Mouse (Mus musculus): ENCODE results near the gene Slc27a3.

The Slc27a3 gene

DNA sequence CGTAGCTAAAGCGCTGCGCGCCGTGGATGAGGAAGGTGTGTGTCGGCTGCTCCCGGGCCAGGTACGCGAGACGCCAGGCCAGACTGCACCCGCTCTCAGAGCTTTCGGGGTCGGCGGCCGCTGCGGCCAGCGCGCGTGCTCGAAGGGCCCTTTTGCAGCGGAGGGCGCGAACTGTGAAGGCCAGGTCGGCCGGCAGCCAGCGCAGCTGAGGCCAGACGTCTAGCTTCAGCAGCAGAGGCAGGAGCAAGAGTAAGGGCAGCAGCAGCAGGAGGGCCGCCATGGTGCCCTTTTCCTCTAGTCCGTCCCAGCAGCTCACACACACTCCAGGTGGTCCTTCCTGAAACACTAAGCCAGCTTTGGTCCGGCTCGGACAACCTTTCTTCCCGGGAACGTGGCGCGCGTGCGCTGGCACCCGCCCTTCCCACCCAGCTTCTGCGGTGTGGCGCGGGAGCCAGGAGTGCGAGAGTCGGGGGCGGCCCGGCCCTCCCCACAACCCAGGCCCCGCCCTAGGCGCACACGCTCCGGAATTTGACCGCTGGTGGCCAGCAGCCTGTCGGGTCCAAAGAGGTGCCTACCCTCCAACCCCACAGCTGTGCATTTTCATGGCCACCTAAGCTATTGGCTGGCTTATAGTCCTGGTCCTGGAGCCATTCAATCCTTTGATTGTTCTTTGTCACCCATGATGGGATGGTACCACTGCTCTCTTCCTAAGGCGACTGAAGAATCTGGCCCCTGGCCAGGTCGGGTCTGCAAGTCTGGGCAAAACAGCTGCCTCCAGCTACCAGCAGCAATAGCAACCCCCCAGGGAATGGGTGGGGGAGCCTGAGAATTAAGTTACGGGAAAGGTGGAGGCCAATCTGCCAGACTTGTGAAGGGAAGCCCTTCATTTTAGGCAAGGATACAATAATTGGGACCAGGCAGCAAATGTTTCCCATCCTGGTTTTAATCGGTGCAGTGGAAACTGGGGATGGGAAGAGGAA, at the start of gene Slc27a3:
Slc27a3 (minus strand) TSS at position 428 of the 980 bp plus-strand sequence.
- no peak for DNase-seq

DNA sequence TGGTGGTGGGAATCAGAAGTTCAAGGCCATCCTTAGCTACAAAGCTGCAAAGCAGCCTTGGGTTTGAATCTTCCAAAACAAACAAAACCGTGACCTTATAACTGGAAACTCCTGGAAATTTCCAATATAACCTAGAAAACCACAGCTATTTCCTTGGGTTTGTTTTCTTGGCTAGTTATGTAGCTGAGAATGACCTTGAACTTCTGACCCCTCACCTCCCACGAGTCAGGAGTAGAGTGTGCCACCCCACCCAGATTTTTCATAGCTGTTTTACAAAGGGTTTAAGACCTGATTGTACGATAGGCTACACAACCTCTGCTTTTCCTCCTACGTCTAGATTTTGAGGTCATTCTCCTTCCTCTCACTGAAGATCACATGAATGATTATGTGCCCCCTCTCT, 47.4 kb upstream of the Slc27a3 start:
- no peak for DNase-seq

DNA sequence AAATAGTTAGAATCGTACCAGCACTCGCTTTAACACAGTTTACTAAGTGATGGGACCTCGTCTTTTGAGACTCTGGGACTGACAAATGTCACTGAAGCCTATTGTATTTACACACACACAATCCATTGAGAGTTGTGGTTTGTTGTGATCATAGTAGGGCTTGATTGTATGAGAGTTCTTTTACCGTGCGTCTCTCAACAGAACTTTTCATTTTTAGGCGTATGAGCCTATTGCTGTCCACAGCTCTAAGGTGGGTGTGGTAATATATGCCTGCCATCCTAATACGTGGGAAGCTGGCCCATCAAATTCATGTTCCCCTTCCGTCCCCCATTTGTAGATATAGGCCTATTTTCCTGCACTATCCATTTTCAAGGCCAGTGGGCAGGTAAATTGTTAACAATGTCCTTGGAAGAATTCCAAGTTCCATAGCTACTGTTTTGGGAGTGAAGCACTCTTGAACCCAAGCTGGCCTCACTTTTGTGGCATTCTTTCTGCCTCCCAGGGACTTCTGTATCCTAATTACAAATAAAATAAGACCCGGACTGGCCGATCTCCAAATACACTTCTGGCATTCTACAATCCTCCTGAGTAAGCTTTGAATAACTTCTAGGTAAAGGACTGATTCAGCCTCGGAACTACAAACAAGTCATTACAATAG, 44.5 kb upstream of the Slc27a3 start:
- DNase-seq = no peak

DNA sequence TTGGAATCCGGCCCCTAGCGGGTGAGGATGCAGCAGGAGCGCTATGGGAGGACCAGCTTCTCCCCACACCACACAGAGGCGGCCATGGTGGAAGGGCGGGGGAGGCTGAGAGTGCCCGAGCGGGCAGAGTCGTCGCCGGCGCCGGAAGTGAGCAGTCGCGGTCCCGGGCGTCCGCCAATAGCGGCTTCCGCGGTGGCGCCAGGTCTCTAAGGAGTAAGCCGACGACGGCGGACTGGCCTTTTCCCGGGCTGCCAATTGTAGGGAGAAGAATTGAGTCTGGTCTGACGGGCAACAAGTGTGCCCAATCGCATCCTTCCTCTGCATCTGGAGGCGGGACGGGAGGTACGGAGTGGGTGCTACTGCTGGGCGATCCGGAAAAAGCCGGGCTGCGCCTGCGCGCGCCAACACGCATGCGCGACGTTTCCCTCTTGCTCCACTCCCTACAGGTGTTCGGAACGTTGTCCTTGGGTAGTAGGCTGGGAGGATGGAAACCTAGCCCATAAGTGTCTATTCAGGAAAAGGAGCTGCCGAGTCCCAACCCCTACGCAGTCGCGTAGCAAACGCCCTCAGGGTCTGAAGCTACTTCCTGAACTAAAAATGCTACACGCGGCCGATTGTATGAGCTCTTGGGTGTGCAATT, 43.8 kb upstream of the Slc27a3 start, which contains the start of gene Ints3:
Ints3 (minus strand) TSS at position 242 of the 640 bp plus-strand sequence.
- peak; percentile 98 to 99 for DNase-seq

DNA sequence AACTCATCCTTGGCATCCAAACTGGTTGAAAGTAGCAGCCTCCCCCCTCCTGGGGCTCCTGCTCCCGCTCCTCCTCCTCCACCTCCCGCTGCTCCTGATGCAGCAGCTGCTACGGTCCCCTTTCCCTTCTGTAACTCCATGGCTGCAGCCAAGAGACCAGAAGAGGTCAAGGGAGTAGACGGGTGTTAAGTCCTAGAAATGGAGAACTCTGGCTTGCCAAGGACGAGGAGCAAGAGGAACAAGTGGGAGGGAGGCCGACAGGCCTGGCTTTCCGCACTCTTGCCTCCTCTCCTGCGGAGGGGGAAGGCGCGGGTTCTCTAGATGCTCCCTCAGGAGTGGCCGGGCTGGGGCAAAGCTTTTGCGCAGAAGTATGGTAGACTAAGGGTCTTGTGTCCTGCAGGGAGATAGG, 43.1 kb upstream of the Slc27a3 start:
- no peak for DNase-seq

DNA sequence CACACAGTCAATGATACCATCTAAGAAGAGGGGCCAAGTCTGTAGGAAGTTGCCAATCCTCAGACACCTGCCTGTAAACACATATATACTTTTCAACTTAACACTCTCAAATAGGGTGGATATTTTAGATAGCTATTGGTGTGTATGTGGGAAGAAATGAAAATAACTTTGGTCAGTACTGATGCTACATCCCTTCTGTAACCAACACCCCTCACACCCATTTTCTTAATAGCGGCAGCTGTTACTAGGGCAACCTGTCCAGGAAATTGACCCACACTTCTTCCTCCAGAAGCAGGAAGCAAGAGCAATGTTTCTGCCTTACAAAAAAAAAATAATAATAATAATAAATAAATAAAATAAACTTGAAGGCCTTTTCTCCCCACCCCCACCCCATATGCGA, 42.6 kb upstream of the Slc27a3 start:
- DNase-seq = no peak

DNA sequence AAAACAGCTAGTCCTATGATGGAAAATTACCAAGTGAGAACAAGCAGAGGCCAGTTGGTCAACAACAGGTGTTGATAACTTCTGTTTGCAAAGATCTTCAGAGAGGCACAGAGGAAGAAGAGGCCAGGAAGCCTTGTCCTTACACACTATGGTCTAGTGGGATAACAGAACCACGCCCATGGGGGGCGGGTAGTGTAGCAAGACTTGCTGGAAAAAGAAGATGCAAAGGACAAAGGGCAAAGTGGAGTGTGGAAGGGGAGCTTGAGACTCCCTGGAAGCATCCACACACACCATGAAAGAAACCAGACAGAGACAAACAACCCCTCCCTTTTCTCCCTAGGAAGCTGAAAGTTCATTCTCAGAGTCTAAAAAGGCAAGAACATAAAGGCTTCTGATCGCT, 39.8 kb upstream of the Slc27a3 start:
- no peak for DNase-seq

DNA sequence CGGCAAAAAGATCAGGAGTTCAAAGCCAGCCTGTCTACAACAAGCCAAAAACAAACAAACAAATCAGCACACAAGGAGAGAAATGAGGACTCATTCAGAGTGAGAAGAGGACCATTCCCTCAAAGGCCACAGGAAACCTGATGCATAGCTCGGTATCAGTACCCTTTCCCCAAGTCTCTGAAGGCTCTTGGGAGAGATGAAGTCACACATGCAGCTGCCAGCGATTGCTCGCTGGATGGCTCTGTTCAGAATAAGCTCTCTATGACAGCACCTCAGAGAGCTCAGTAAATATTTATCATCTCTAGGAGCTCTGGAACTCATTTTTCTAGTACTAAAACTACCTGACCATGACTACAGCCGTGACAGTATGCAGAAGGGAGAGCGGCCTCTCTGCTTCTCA, 38.4 kb upstream of the Slc27a3 start:
- DNase-seq = no peak

DNA sequence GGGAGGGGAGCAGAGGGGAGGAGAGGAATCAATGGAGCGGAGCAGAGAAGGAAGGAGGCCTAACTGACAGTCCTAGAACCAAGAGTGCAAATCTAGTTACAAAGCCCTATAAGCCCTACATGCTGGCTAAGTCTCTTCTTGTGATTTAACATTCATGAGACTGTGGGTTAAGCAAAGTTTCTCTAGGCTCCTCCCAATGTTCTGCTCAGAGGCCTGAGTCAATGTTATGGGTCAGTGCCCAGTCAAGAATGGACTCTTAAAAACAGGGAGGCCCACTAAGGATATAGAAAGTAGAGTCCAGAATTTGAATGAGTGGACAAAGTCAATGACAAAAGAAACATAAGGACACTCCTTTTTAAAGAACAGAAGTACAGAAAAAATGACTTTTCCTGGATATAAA, 37.8 kb upstream of the Slc27a3 start:
- no peak for DNase-seq

DNA sequence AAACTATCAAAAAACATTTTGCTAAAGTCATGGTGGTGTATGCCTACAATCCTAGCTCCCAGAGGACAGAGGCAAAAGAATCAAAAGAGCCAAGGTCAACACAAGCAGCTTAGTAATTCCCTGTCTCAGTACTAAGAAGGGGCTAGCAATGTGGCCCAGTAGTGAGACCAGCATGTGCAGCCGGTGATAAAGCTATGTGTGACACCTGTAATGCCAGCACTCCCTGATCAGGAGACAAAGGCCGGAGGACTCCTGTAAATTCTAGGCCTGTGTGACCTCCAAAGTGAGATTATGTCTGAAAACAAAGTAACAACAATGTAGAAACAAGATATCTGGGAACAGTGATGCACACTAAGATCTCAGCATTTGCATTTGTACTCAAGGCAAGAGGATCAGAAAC, 35.8 kb upstream of the Slc27a3 start:
- no peak for DNase-seq

DNA sequence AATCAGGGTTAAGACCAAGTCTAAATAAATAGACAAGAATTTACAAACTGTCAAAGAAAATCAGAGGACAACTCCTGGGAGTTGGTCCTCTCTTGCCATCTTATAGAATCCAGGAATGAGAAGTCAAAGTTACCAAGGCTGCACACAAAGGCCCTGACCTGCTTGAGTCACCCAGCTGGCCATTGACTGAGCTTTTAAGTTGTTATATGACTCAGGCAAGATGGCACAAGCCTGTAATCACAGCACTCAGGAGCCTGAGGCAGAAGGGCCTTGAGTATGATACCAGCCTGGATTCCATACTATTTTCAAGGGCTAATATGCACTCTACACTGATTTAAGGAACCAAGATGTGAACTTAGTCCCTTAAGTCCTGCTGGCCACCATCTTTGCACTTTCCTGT, 33.8 kb upstream of the Slc27a3 start:
- DNase-seq = no peak

DNA sequence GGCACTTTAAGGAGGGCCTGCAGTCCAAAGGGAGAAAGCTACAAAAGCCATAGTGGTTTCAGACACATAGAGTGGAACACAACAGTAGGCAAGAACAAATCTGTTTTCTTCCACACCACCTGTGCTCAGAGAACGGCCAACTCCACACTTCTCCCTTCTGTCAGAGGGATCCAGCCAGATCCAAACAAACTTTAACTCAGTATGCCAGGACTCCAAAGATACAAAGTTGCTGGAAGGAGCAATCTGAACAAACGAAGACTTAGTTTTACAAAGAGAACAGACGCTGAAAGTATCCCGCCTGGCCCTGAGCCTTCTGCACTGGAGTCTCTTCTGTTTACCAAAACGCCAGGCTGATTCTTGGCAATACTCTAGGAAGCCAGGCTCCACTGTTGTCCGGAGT, 31.0 kb upstream of the Slc27a3 start:
- no peak for DNase-seq

DNA sequence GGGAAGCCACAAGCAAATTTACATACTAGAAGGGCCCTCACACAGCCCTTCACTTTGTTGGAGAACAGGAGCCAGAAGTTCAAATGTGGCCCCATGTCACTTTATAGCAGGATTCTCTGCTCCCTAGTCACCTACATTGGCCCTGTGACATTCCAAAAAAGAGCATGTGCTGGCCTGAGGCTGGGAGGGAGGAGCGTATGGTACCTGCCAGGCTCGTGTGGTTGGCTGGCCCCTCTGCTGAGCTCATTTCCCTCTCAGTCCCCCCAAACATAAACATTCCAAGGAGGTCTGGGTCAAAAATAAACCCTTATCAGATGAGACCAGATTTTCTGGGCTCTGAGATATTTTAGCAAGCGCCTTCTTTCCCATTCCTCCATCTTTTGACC, 23.3 kb upstream of the Slc27a3 start:
- DNase-seq = no peak

DNA sequence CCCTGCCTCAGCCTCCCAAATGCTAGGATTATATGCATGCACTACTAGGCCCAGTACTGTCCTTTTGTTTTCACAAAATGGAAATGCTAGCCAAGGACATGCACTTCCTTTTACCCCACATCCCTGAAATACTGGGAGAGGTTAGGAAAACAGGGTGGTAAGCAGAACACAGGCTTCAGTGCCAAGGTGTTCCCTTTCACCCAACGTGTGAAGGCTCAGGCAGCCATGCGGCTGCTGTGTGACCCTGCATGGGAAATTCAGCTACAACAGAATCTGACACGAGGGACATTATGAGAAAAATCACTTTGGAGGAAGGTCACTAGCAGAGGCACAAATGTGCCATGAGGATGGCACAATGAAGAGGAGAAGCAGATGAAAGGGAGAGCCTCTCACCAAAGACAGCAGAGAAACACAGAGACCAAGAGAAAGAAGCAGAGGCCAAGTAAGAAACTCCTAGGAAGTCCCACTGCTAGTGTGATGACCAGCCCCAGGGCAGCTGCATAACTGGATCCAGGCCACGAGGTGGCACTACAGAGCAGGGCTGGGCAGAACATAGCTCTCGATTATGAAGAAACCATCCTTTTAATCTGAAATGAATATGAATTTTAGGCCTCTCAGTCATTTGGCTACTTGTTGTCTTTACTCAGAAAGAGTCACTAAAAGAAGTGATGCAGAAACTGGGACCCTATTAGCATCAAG, 22.7 kb upstream of the Slc27a3 start:
- DNase-seq = peak; percentile 35 to 73

DNA sequence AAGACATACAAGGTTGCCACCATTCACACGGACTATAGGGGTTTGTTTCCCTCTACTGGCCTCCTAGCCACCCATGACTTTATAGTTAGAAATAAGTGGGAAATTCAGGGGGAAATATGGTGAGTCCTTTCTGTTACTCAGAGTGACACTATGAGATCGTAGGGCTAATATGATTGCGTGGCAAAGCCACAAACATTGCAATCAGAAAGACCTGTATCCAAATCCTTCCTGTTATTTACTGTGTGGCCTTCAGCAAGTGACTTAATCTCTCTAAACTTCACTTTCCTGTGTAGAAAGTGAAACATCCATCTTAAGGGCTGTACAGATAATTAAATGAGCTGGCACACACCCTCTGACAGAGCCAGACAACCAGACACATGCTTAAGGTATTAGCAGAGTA, 19.0 kb upstream of the Slc27a3 start:
- no peak for DNase-seq

DNA sequence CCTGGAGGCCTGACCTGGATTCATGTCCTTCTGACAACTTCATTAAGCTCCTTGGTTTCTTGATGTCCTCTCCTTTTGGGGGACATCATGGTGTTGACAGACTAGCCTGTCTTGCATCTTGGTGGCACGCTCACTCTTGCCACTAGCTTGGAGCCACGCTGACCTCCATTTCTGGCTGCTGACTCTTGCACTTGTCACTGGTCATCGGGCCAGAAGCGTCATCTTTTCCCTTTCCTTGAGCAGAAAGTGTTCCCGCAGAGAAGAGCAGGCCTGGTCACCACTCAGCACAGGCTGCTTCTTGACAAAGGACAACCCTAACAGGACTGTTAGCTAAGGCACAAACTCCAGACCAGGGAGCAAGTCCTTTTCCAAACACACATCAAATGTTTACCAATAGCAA, 16.7 kb upstream of the Slc27a3 start:
- no peak for DNase-seq

DNA sequence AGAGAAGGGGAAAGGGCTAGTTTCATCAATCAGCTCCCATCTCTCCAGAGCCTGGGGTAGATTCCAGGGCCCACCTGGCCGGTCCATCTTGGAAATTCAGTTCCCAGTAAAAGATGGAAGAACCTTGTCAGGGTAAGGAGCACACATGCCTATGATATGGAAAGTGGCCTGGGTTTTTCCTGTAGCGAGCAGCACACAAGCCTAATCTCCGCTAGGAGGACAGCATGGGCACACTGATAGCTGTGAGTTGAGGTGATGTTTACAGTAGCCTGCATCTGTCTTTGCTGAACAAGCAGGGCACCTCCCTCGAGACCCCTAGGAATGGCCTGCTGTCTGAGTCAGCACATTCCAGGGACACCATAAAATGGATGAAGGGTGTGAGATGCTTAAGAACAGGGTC, 14.9 kb upstream of the Slc27a3 start:
- DNase-seq = no peak

DNA sequence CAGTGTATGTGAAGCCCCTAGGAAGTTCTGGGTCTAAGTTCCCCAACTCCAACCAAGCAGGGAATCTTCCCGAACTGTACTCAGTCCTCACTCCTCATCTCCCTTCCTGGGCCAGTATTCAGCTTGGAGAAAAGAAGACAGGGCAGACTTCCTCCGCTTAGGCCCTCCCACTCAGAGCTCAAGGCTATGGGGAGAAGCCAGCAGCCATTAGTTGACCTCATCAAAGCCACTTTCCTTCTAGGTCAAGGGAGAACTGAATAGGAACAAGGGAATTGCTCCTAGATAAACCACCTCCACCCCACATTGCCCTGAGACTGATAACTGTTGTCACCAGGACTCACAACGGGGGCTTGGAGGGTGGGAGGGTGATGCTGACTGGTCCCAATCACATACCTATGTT, 14.4 kb upstream of the Slc27a3 start:
- DNase-seq = no peak

DNA sequence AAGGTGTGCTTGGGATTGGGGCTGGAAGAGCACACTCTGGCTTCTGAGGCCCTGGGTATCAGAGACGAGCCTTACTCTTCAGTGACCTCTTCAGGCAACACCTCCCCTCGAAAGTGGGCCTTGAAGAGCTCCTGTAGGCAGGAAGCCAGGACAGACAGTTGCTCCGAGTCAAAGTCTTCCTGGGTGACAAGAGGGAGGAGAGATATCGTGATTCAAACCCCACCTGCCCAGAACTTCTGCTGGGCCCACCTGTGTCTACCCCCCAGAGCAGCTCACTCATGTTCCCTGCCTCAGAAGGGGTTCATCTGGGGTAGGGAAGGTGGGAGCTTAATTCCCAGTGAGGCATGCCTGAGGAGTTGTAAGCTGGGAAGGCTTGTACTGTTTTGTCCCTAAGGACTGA, 11.3 kb upstream of the Slc27a3 start:
- DNase-seq = no peak

DNA sequence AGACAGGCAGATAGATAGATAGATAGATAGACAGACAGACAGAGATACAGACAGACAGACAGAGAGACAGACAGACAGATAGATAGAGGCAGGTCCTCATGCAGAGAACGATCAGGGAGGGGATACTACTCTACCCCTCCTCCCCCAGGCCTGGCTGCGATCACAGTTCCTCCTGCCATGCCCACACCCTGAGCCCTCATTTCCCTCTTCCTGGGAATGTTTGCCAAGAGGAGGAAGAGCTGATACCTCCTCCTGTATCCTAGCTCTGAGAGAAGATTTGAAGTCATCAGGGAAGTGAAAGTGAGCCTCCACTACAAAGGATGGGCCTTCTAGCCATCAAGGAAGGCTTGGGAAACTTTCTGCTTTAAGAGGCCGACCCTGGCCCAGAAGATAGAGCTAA, 5.9 kb upstream of the Slc27a3 start:
- no peak for DNase-seq

DNA sequence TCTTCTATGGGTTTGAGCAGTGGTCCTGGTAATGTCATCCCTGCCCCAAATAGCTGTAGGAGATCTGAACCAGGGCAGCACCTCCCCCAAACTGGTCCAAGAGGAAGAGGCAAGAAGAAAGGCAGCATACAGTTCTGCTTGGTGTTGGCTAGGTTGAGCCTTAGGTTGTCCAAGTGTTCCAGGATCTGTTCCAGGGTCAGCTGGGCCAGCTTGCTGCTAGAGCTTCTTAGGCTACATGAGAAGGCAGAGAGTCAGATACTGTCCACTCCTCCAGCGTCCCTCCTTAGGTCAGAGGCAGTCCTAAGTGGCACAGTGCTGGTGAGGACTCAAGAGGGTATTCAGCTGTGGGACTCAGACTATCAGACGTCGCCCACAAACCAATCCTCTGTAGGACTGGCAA, 2.9 kb upstream of the Slc27a3 start:
- no peak for DNase-seq

DNA sequence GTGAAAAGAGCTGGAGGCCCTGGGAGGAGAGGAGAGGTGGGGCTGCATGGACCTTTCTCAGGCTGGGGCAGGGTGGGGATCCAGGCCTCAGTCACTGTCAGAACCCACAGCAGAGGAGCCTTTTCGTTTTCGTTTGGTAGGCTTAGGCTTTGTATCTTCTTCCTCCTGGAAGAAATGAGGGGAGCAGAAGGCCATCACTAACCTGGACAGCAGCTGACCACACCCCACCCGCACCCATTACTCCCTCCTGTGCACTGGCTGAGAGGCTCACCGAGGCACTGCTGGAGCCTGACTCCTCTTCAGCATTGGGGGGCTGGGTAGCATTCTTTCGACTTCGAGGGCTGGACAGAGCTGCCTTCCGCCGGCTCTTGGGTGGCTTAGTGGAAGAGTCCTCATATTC, 2.2 kb upstream of the Slc27a3 start:
- no peak for DNase-seq

DNA sequence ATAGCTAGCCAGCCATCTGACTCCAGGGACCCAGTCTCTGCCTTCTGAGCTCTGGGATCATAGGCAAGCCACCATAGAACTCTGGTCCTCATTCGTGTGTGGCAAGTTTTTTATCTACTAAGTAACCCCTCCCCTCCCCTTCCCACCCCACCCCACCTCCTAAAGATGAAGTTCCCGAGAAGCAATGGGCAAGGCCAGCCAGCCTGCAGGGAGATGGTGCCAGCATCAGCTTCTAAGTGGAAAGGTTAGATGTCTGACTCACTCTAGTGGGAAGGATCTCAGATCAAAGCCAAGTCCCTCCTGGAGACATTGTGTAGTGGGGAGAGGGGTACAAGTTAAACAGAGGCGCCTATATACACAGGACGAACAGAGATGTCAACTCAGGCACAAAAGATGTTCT, 1.3 kb upstream of the Slc27a3 start:
- no peak for DNase-seq
